Mouse (Mus musculus) heart, adult 2 months (tissue): Measurements from ENCODE around the gene Mmp23.

Experiments used
- CTCF ChIP-seq: fragments of 200-600 bp; IDR thresholded peaks from 2 replicates; pipeline ENCODE4 v1.8.1; 2022; ENCODE audit warnings: antibody characterized with exemption, mild to moderate bottlenecking, moderate library complexity
- POLR2A ChIP-seq: fragments of 200-500 bp; IDR thresholded peaks from 2 replicates; pipeline ENCODE4 v1.6.1; 2011; ENCODE audit warnings: mild to moderate bottlenecking, low read depth, low read length, control low read depth; ENCODE audit not compliant: insufficient read depth

DNA sequence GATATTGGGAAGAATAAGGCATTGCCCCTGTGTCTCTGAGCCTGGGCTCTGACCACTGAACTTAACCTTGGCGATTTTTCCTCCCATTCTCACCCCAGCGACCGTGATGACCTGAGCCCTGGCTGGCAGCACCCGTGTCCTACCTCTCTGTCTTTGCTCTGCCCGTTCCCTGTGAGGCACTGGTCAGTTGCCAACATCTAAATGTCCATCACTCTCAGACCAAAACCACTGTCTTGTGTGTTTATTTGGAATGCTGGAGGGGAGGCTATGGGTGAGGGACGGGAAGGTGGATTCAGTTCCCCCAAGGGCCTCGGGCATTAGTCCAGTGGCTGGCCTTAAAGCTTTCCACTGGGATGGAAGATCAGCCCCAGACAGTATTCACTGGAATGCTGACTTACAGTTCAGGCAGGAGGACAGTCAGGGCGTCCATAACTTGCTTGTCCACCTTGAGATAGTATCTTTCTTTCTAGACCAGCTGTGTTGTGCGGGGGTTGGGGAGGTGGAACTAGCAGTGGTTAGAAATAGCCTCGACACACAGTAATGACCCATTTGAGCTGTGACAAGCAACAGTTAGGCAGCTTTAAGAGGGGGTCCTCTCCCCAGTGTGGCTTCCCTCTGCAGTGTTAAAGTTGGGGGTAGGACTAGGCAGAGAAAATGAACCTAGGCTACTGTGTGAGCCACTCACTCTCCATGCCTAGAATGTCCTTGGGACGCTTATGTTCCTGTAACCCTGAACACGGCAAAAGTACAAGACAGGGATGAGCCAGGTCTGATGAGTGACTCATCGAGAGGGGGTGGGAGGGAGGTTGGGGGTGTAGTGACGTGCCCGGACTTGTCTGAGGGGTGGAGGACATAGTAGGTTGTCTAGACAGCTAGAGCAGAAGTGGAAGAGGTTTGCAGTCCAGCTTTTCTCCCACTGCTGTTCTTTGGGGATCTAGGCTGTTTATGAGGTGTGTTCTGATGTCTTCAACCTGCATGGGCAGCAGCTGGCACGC is 43.4 kb upstream of the Mmp23 start:
- TF ChIP-seq POLR2A (no peak), CTCF (no peak)
